Mouse (Mus musculus): ENCODE results near the gene Itga7.

Itga7 gene

DNA sequence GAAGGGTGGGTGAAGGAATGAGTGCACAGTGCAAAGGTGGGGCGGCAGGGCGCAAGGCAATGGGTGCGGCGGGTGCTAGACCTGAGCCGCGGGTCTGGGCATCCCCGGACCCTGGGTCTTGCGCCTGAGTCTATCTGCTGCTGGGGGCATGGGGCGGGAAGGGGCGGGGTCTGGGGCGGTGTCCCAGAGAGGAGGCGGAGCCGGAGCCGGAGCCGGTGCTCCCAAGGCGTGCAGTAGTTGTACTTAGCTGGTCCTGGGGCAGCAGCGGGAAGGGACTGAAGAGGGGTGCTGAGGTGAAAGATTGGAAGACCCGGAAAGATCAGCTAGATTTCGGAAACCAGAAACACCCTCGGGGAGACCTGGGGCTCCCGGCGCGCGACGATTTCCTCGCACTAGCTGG, at the start of gene Itga7:
Gene Itga7, plus strand, starts transcription at position 245 of the 400 bp plus-strand sequence.
- peak; percentile 59 for DNase-seq

- DNase-seq: peak; percentile 20
These were observed 44.4 kb upstream of the Itga7 start for GRCm38 (mm10) chr10:128888941-128889827.

GRCm38 (mm10) chr10:128889846-128890245, 43.8 kb upstream of the Itga7 start:
- DNase-seq: no peak

DNA sequence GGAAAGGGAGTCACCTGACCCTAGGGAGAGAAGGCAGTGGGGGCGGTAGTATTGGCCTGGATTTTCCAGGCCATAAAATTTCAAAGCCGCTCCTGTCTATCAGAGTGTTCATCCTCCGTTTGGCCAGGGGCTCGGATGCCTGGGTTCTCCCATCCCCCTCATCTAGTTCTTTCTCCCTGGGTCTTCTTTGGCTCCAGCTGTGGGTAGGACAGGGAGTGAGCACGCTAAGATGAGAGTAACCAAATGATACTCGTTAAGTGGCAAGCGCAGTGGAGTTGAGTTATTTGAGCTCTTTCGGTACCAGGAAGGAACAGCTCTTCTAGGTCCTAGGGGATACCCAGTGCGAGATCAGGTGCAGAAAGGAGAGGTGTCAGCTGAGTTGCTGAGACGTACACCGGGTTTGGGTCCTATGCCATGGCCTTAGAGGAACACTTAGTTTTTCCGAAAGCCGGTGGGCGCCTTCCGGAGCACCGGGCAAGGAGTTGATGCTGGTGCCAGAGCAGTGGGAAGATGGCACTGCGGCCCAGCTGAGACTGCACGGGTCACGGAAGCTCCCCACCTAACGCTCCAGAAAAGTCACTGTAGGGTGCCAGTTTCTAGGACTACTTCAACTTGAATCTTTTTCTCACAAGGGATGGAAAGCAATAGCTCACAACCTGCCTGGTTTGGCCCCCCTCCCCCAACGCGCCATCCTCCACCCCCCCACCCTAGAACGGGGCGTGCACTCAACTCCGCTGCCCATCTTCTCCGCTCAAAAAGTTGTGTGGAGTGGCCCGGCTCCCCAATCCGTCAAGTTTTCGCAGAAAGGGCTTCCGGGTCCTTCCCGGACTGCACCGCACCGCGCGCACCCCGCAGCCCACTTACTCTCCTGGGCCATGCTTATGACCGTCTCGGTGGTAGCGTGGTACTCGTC, 43.0 kb upstream of the Itga7 start:
- peak; percentile 68 for DNase-seq

GRCm38 (mm10) chr10:128891296-128892094, 42.1 kb upstream of the Itga7 start, which contains the start of gene Gdf11:
Gdf11 (minus strand) TSS chr10:128891718.
- DNase-seq: peak; percentile 81

DNA sequence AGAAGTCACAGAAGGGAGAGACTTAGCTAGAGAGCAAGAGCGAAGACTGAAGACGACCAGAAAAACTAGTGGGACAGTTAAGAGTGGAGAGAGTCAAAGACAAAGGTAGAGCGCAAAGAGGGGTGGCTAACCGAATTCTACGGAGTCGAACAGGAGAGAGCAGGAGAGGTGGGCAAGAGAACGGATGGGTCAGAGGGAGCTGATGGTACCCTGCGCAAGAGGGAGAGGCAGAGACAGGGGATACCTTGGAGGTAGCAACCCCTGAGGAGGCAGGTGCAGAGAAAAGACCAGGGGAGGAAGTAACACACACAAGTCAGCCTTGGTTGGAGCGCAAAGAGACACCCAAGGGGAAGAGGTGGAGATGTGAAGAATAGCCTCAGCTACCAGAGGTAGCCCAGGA, 41.4 kb upstream of the Itga7 start:
- DNase-seq: peak; percentile 37

GRCm38 (mm10) chr10:128895437-128895836, 38.2 kb upstream of the Itga7 start:
- peak; percentile 74 for DNase-seq

DNA sequence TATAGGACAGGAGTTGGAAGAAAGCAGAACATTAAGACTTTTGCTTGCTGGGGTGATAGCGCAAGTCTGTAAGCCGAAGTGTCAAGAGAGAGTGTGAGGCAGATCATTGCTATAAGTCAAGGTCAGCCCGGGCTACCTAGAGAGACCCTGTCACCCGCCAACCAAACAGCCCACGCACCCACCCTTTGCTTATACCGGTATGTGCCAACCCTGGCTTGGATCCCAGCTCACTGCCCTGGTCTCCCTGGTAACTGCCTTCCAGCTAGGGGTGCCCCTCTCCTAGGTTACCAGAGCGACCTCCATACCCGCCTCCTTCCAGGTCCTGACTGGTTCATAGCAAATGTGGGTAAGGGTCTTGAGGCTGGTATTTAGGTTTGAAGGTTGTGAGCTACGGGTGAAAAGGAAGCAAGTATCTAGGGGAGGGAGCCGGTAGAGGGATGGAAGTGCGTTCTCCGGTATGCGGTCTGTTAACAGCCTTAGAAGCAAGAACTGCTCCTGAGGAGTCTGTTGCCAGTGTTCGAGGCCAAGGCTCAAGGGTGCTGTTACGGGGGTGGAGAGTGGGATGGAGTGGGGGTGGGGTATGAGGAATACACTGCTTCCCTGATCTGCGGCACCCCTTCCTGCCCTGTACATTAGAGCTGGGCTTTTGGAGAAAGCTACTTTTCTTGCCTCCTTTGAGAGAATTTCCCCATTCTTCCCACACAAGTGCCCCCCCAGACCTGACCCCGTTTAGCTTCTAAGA, 37.5 kb upstream of the Itga7 start:
- no peak for DNase-seq

DNA sequence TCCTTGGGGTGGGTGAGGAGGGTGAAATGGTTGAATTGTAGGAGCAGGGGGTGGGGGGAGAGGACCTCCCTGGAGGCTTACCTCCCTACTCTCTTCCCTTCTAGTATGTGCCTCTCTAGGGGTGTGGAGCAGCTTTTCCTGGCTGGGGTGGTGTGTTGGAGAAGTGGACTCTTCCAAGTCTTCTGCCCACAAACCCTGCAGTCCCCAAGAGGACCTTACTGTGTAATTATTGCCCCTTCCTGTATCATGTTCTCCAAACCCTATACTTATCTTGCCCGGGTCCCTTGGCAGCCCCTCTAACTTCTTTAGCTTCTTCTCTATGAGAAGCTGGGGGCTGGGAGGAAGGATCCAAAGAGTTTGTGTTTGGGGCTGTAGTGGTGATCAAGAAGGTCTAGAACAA, 36.8 kb upstream of the Itga7 start:
- DNase-seq: no peak

DNA sequence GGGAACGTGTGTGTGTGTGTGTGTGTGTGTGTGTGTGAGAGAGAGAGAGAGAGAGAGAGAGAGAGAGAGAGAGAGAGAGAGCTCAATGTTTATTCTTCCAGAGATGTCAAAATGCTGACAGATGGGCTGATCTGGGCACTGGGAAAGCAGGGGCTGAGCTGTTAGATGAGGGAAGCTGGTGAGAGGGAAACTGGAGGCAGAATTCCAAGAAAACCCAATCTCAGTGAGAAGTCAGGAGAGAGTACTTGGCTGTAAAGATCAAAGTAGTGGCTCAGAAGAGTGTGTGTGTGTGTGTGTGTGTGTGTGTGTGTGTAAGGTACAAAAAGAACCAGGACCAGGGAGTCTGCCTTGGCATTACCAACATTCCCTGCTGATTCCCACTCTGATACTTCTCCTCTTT, 36.1 kb upstream of the Itga7 start:
- no peak for DNase-seq

DNA sequence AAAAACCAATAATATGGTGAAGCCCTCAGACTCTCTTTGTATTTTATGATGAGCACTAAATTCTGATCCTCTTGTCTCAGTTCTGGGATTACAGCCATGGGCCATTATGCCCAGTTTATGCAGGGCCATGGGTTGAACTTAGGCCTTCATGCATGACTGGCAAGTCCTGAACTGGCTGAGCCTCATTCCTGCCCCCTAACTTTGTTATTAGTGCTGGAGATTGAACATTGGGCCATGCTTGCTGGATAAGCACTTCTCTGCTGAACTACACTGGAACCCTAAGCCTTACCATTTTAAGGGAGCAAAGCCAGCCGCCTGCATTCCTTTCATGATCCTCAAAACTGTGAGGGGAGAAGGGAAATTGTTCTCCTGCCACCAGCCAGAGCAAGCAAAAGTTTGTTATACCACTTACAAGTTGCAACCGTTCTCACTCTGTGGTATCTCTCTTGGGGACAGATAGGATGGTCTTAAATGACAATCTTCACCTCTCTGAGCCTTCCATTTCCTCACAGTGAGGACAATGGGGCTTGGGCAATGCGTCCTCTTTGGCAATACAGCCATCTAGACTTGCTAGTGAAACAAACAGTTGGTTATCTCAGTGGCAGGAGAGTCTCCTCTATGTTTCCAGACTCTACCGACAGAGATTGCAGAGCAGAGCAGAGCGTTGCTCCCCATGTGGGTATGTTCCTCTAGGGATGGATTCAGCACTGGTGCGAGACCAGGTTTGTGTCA, 33.7 kb upstream of the Itga7 start:
- DNase-seq: no peak

DNA sequence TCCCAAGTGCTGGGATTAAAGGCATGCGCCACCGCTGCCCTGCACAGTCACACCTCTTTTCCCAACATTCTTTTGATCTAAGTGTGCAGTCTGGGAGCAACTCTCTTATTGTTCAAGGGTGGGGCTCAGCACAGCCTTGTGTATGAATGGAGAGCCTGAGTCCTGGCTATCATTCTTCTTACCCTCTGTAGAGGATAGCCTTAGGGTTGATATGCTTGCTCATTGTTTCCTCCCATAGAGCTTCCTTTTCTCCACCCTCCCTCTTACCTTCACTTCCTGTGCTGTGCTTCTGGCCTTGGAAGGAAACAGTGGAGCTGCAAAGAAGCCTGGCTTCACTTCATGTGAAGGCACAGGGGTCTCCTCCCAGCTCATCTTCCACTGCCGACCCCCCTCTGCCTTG, 32.9 kb upstream of the Itga7 start, which contains the start of gene Cd63:
Gene Cd63, plus strand, starts transcription at position 292 of the 400 bp plus-strand sequence.
- DNase-seq: no peak

DNA sequence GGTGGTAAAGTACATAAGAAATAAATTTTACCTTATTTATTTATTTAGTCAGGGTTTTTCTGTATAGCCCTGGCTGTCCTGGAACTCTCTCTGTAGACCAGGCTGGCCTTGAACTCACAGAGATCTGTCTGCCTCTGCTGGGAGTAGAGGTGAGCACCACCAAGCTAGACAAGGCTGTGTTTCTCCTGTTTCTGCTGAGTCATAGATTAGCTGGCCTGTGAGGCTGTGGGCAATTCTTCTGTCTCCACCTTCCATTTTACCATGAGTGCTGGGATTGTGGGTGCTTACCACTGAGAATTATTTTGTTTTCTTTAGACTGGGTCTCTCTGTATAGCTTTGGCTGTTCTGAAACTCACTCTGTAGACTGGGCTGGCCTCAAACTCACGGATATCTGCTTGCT, 32.2 kb upstream of the Itga7 start:
- DNase-seq: no peak

DNA sequence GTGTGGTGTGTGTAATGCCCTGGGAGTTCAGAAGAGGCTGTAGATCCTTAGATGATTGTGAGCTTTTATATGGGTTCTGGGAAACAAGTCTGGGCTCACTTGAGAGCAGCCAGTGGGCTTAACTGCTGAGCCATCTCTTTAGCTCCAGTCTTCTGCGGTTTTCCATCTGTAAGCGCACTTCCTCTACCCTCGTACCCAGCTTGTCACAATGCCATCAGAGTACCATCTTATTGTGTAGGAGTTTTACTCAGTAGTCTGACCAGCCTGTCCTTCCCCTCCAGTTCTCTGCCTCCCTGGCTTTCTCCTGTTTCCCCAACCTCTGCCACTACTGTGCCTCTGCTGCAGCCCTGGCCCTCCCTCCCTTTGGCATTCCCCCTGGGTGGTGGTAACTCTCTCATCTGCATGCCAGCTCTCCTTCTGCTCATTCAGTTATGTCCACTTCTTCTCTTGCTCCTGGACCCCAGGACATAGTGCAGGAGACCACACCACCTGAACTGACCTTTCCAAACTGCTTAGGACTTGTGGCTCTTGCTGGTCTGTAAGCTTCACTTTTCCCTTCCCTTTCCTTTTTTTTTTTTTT, 31.1 kb upstream of the Itga7 start:
- DNase-seq: no peak

DNA sequence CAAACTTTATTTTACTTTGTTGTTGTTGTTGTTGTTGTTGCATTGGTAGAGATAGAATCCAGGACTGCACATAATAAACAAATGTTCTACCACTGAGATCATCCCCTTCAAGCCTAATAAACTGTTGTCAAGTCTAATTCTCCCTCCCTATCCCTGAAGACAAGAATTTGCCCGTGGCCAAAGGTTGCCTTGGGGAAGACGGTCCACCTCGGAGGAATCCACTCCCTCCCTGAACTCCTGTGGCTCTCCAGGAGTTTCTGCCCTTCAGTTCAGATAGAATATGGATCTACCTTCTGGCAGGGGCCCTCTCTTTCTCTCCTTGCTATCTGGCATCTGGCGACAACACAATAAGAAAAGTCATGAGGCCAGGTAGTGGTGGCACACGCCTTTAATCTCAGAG, 28.8 kb upstream of the Itga7 start:
- DNase-seq: no peak

- DNase-seq: no peak
These were observed 24.7 kb upstream of the Itga7 start for GRCm38 (mm10) chr10:128908778-128909448.

DNA sequence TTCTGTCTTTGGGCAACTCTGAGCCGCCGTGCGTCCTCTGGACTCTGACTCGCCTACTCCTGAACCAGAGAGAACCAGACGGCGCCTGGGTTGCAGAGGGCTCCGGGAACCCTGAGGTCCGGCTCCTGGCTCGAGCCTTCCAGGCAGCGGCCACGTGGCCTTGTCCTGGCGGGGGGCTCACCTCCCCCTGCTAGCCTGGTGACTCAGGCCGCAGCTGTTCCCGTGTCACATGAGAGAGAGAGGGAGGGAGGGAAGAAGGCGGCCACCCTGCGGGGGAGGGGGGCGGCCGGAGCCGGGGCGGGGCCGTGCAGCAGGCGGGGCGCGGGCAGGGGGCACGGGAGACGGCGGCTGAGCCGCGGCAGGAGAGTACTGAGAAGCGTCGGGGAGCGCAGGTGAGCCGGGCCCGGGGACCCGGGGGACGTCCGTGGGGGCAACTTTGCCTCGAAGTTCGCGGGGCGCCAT, 24.0 kb upstream of the Itga7 start:
- DNase-seq: peak; percentile 49

DNA sequence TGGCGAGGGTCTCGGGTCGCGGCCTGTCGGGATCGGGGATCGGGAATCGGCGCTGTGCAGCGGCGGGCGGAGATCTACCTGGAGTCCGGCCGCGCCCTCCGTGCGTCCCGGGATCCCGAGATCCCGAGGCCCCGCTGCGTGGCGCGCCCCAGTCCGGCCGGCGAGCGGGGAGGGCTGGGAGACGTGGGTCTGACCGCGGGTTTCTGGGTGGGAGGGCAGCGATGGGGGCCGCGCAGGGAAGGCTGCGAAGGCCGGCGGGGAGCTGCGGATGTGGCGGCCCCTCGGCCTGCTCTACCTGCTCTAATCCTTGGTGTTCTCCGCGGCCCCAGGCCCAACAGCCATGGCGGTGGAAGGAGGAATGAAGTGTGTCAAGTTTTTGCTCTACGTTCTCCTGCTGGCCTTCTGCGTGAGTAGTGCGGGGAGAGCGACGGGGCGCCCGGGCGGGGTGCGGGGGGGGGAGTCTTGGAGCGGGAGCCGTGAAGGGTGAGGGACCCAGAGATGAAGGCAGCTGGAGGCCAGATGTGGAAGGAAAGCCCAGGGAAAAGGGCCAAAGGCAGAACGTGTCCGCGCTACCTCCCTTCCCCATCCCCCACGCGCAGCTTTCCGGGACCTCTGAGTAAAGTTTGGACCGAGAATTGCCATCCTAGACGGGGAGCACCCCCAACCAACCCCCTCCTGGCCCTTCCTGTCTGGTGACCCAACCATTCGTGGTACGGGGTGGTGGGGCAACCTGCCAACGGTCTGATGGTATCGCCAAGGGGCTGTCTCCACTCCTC, 23.4 kb upstream of the Itga7 start:
- DNase-seq: no peak

DNA sequence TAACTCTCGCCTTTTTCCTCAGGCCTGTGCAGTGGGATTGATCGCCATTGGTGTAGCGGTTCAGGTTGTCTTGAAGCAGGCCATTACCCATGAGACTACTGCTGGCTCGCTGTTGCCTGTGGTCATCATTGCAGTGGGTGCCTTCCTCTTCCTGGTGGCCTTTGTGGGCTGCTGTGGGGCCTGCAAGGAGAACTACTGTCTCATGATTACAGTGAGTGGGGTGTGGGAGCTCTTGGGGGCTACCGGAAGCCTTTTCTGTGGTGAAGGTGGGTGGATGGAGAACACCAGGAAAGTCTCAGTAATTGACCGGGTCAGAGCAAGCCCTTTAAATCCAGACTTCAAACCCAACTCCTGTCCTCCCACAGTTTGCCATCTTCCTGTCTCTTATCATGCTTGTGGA, 22.2 kb upstream of the Itga7 start:
- DNase-seq: no peak

Data from thymus, postnatal 4 days (tissue).